Mouse (Mus musculus) midbrain, embryonic 15.5 days (tissue): Measurements from ENCODE around the gene Pdzd2. TPM values are rescaled to one million over a fixed set of nuclear protein-coding genes. Genes with fewer than 3 reads are reported as not detected.
A peak's percentile ranks its signal among the peaks of the same experiment; 100 is the strongest.

Experiments used
- ATAC-seq: fragments of 200-750 bp; cut with Nextera tagmentation; replicated peaks from 2 replicates; pipeline ENCODE4 v1.8.0; 2017; ENCODE audit warnings: moderate TSS enrichment
- H3K27ac ChIP-seq: fragments of 300-500 bp; sonication (generic); 2 replicates; pipeline ENCODE4 v1.5.1; 2015; ENCODE audit warnings: mild to moderate bottlenecking, inconsistent platforms
- H3K27me3 ChIP-seq: fragments of 300-500 bp; sonication (generic); replicated peaks from 2 replicates; pipeline ENCODE4 v1.6.1; 2015; ENCODE audit warnings: inconsistent platforms
- H3K36me3 ChIP-seq: fragments of 300-500 bp; sonication (generic); replicated peaks from 2 replicates; pipeline ENCODE4 v1.6.1; 2015; ENCODE audit warnings: inconsistent platforms
- H3K4me1 ChIP-seq: fragments of 300-500 bp; sonication (generic); 2 replicates; pipeline ENCODE4 v1.6.1; 2015; ENCODE audit warnings: inconsistent platforms
- H3K4me2 ChIP-seq: fragments of 300-500 bp; sonication (generic); 2 replicates; pipeline ENCODE4 v1.6.1; 2015; ENCODE audit warnings: inconsistent platforms, mild to moderate bottlenecking, moderate library complexity
- H3K4me3 ChIP-seq: fragments of 300-500 bp; sonication (generic); 2 replicates; pipeline ENCODE4 v1.5.1; 2015; ENCODE audit warnings: mild to moderate bottlenecking, inconsistent platforms
- H3K9ac ChIP-seq: fragments of 300-500 bp; sonication (generic); 2 replicates; pipeline ENCODE4 v1.6.1; 2015; ENCODE audit warnings: mild to moderate bottlenecking, inconsistent platforms
- H3K9me3 ChIP-seq: fragments of 300-500 bp; sonication (generic); 2 replicates; pipeline ENCODE4 v1.6.1; 2016; ENCODE audit warnings: inconsistent platforms
- WGBS: fragments of 180-500 bp; shearing (Covaris S2); methylation state at CpG from one replicate; pipeline ENCODE4 v1.1.7; 2015; ENCODE audit warnings: mixed read lengths; 5-methylcytosine and 5-hydroxymethylcytosine counted together
- polyA plus RNA-seq: library from polyadenylated mRNA; unstranded; fragments of >200 nt; fragmentation: Nextera tagmentation; extraction: Ambion mirVana; gene quantifications from 2 replicates; pipeline ENCODE4 v1.2.1, GENCODE M21; 2015

Pdzd2 gene
- polyA plus RNA-seq, 1 experiment from 2014 or later = 17.5 TPM

DNA sequence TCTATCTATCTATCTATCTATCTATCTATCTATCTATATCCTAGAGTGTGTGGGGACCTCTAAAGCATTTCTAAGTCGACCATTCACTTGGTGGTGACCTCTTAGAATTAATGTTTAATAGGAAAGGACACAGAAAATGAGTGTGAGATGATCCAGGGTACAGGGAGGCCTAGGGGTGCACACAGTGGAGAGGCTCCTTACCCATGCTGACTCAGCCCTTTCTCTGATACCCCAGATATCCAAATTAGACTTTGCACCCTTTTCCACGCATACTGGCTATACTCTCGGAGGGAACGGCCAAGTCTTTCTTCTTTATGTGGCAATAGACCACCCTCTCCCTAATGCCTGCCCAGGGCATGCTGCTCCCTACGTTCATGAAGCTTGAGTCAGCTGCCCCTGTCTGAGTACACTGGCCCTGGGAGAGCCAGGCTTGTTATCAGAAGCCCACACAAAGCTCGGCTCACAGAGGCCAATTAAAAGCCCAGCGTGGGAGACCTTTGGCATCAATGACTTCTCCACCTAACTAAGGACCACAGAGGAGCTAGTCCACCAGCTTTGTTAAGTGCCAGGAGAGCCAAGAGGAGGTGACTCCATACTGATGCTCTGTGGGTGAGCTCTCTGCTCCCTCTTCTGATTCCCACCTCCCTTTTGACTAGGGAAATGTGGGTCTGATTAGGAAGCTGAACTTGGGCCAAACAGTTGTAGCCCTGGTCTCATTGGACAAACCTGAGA, 126.6 kb downstream of the Pdzd2 start:
- Histone ChIP-seq H3K4me3 (no peak overlapping the region), H3K9ac (no peak overlapping the region), H3K4me1 (no peaks in the 10 kb centered on the region), H3K9me3 (no peaks in the 10 kb centered on the region), H3K36me3 (no peaks in the 10 kb centered on the region), H3K4me2 (no peak overlapping the region), H3K27ac (no peak overlapping the region), H3K27me3 (no peaks in the 10 kb centered on the region)
- WGBS = 68% methylated on average over 7 of the region's 7 CpGs
- ATAC-seq = no peak

DNA sequence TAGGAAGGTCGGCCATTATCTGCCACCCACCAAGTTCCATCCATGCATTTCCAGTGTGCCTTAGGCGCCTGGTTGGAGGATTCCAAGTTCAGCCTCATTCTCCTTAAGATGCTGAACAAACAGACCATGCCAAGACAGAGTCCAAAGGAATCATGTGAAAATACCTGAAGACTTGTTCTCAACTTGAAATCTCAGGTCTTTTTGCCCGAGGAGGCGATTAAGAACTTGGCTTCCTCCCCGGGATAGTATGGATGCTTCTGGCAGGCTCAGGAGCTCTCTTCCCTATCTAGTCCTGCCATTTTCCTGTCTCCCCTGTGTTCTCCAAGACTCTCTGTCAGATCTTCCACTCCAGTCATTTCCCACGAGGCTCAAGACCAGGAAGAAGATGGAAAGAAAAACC, 131.6 kb downstream of the Pdzd2 start:
- no peak for ATAC-seq
- Histone ChIP-seq H3K27ac (no peak overlapping the region), H3K9ac (no peak overlapping the region), H3K4me2 (no peak overlapping the region), H3K36me3 (no peaks in the 10 kb centered on the region), H3K4me1 (no peaks in the 10 kb centered on the region), H3K4me3 (no peak overlapping the region), H3K27me3 (no peaks in the 10 kb centered on the region), H3K9me3 (no peaks in the 10 kb centered on the region)
- 92% methylated on average over 6 of the region's 6 CpGs for WGBS

DNA sequence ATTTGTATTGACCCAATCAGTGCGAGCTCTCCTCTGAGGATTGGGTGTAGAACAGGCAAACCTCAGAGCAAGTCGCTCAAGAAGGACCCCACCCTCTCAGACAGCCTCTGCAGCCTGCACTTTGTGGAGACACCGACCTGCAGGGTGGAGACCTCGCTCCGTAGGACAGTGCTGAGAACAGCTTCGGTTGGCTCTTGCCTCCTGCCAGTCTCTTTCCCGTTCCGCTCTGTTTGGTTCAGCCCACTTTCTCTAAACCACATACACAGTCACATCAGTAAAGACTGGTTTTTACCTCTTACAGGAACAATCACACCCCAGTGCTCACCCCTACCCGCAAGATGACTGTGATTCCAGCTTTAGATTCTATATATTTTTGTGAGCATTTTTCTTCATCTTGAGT, 133.4 kb downstream of the Pdzd2 start:
- no peaks in the 10 kb centered on the region for H3K4me1 ChIP-seq
- WGBS = 77% methylated on average over 9 of the region's 9 CpGs
- no peaks in the 10 kb centered on the region for H3K9me3 ChIP-seq
- no peak overlapping the region for H3K9ac ChIP-seq
- H3K4me3 ChIP-seq = no peak overlapping the region
- no peak overlapping the region for H3K27ac ChIP-seq
- H3K27me3 ChIP-seq = no peaks in the 10 kb centered on the region
- no peak for ATAC-seq
- no peak overlapping the region for H3K4me2 ChIP-seq
- no peaks in the 10 kb centered on the region for H3K36me3 ChIP-seq

DNA sequence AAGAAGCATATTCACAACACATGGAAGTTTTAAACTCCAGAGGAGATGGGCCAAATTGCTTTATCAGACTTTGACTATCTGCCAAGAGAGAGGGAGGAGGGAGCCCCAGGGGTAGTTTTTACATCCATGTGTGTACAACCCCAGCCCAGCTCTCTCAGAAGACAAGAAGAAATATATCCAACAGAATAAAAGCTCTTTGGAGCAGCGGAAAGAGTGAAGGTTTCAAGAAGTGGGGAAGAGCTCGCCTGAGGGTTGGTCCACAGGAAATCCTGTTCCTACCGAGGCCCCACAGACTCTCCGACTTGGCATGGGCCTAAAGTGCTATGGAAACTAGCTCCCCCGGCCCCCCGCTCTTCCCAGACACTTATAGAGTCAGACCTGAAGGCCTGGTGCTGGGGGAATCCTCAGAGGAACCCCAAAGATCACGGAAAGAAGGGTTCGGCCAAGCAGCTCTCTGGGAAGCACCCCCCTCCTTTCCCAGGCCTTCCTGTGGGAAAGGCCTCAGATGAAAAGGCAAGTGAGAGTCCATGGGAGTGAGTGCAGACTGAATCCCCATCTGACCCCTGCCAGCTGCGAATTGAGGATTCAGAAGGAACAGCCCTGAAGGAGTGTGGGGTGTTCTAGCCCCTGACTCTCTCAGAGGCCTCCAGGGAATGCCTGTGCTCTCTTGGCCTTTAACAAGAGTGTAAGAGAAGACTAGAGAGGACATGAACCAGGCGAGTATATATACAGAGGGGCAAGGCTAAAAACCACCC, 134.3 kb downstream of the Pdzd2 start:
- H3K9me3 ChIP-seq = no peaks in the 10 kb centered on the region
- H3K4me2 ChIP-seq = no peak overlapping the region
- 81% methylated on average over 10 of the region's 10 CpGs for WGBS
- no peaks in the 10 kb centered on the region for H3K36me3 ChIP-seq
- no peaks in the 10 kb centered on the region for H3K4me1 ChIP-seq
- H3K9ac ChIP-seq = no peak overlapping the region
- no peaks in the 10 kb centered on the region for H3K27me3 ChIP-seq
- ATAC-seq = no peak
- H3K4me3 ChIP-seq = no peak overlapping the region
- no peak overlapping the region for H3K27ac ChIP-seq

DNA sequence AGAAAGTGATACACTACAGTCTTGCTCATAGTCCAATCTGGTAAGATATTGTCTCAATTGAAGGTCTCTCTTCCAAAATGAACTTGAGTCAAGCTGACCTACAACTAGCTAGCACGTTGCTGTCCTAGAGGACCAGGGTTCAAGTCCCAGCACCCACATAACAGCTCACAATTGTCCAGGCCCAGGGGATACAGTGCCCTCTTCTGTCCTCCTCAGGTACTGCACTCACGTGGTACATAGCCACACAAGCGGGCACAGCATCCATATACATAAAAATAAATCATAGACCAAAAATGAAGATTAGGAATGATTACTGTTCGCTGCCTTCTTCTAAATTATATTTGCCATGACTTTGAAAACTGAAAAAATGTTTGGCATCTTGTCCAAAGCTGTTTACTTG, 136.1 kb downstream of the Pdzd2 start:
- Histone ChIP-seq H3K9ac (no peak overlapping the region), H3K36me3 (no peaks in the 10 kb centered on the region), H3K27ac (no peak overlapping the region), H3K4me3 (no peak overlapping the region), H3K4me2 (no peak overlapping the region), H3K27me3 (no peaks in the 10 kb centered on the region), H3K4me1 (no peaks in the 10 kb centered on the region), H3K9me3 (no peaks in the 10 kb centered on the region)
- 95% methylated on average over 4 of the region's 4 CpGs for WGBS
- ATAC-seq = no peak

DNA sequence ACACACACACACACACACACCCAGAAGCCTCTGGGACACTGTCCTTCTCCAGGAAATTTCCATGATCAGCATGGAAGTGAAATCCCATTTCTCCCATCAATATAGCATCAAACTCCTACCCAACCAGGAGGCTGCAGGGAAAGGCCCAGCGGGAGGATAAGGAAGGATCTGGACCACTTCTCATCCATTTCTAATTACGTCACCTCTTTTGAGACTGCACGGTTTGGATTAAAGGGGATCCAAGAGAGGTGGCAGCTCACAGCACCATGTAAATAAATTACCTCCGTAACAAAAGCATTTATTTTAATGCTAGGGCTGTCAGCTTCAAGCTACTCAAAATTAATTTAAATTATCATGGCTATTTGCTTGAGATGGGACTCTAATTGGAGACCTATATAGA, 146.6 kb downstream of the Pdzd2 start:
- H3K9me3 ChIP-seq = no peaks in the 10 kb centered on the region
- H3K4me2 ChIP-seq = no peak overlapping the region
- peak; percentile 63 for ATAC-seq
- no peak overlapping the region for H3K9ac ChIP-seq
- no peak overlapping the region for H3K27ac ChIP-seq
- no peaks in the 10 kb centered on the region for H3K36me3 ChIP-seq
- no peaks in the 10 kb centered on the region for H3K4me1 ChIP-seq
- 40% methylated on average over 4 of the region's 4 CpGs for WGBS
- no peak overlapping the region for H3K4me3 ChIP-seq
- no peaks in the 10 kb centered on the region for H3K27me3 ChIP-seq

DNA sequence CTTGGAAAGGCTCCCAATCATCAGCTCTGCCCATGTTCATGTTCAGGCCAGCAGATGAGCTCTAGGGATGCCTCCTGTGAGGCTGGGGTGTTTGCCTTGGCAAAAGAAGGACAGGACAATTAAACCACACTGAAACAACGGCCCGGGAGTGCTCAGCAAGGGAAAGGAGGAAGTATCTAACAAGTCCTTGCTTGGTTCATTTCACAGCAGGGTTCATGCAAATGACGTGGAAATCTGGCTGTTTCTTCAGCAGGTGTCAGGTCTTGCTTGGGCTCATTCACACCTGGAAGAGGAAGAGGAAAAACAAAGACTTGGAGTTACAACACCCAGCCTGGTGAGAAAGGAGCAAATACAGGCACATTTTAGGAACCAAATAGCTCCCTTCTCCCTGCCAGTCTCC, 147.1 kb downstream of the Pdzd2 start:
- H3K36me3 ChIP-seq = no peaks in the 10 kb centered on the region
- no peak overlapping the region for H3K4me2 ChIP-seq
- H3K9me3 ChIP-seq = no peaks in the 10 kb centered on the region
- ATAC-seq = no peak
- H3K27ac ChIP-seq = no peak overlapping the region
- no peaks in the 10 kb centered on the region for H3K27me3 ChIP-seq
- no peak overlapping the region for H3K4me3 ChIP-seq
- no peak overlapping the region for H3K9ac ChIP-seq
- 55% methylated on average over 3 of the region's 3 CpGs for WGBS
- H3K4me1 ChIP-seq = no peaks in the 10 kb centered on the region

DNA sequence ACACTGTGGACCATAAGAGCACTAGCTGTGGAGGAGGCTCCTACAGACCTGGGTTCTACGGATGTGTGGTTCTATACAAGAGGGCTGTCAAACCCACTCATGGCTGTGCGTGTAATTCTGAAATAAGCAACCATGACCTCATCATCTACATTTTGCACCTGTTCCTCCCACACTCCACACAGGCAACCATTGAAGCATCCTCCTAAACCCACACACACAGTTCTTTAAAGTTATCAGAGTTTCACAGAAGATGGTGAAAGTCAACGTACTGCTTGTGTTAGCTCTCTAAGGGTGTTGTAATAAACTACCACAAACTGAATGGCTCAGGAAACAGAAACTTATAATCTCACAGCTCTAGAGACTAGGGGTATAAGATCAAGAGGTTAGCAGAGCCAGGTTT, 151.1 kb downstream of the Pdzd2 start:
- WGBS = 89% methylated on average over 3 of the region's 3 CpGs
- H3K9me3 ChIP-seq = no peaks in the 10 kb centered on the region
- no peak overlapping the region for H3K4me2 ChIP-seq
- H3K27ac ChIP-seq = no peak overlapping the region
- no peak overlapping the region for H3K4me3 ChIP-seq
- H3K9ac ChIP-seq = no peak overlapping the region
- H3K27me3 ChIP-seq = no peaks in the 10 kb centered on the region
- ATAC-seq = no peak
- no peaks in the 10 kb centered on the region for H3K36me3 ChIP-seq
- H3K4me1 ChIP-seq = no peaks in the 10 kb centered on the region

DNA sequence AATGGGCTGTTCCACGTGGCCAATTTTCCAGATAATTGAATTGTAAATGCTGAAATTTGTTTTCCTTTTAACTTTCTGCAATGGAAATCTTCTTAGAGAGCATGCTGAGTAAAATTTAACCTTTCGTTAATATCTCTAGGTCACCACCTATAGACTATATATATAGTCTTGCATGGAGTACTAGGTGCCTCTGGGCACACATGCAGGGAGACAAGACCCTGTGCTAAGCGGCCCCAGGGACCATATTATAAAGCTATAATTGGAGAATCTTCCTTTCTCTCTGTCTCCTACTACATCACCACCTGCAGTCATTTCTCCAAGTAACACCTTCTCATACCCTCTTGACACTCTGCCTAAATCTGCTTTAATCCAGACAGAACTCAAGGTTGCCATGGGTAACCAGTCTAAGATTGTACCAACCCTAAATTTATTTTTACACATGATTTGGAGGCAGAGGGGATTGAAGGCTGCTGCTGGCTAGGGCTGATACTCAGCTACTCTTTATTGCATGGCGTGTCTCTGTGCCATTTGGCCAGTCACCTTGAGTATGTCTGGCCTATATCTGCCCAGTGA, 152.8 kb downstream of the Pdzd2 start:
- ATAC-seq = peak; percentile 52
- Histone ChIP-seq H3K36me3 (no peaks in the 10 kb centered on the region), H3K27ac (no peak overlapping the region), H3K4me3 (no peak overlapping the region), H3K9me3 (no peaks in the 10 kb centered on the region), H3K9ac (no peak overlapping the region), H3K4me1 (no peaks in the 10 kb centered on the region), H3K4me2 (no peak overlapping the region), H3K27me3 (no peaks in the 10 kb centered on the region)
- WGBS = 67% methylated on average over 4 of the region's 4 CpGs

DNA sequence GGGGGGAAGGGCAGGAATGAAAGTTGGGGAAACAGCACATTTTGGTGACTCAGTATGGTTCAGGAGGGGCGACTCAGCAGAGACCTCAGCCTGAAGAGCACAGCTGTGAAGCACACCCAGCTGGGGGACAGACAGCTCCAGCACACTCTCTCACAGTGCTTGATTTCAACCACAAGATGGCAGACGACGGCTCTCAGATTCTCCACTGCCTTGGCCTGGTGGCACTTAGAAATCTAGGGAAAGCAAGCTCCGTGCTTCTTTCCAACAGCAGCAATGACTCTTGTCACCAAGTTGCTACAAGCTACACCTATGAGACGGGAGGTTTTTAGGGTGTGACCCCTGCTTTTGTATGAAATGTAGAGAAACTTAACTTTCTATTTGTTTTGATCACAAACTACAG, 153.6 kb downstream of the Pdzd2 start:
- no peaks in the 10 kb centered on the region for H3K27me3 ChIP-seq
- peak; percentile 93 for ATAC-seq
- H3K9me3 ChIP-seq = no peaks in the 10 kb centered on the region
- H3K4me2 ChIP-seq = no peak overlapping the region
- no peak overlapping the region for H3K27ac ChIP-seq
- WGBS = 7% methylated on average over 5 of the region's 5 CpGs
- H3K36me3 ChIP-seq = no peaks in the 10 kb centered on the region
- H3K4me1 ChIP-seq = no peaks in the 10 kb centered on the region
- no peak overlapping the region for H3K4me3 ChIP-seq
- H3K9ac ChIP-seq = no peak overlapping the region

DNA sequence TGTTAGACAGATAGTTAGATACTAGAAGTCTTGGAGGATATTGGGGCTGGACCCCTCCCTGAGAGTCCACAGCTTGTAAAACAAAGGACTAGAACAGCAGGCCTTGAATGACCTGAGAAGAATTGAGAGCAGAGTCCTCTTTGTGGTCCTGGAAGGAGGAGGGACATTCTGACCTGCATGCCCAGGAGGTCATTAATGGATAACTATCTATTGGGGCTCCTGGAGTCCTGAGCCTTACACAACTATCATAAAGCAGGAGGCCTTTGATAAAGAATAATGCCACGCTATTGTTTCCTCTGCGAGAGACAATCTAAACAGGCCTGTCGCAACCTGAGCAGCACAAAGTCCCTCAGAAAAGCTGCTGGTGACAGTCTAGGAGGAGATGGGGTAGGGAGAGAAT, 156.7 kb downstream of the Pdzd2 start:
- 83% methylated on average over 3 of the region's 3 CpGs for WGBS
- no peak for ATAC-seq
- no peak overlapping the region for H3K4me2 ChIP-seq
- no peaks in the 10 kb centered on the region for H3K4me1 ChIP-seq
- no peaks in the 10 kb centered on the region for H3K9me3 ChIP-seq
- H3K27me3 ChIP-seq = no peaks in the 10 kb centered on the region
- no peak overlapping the region for H3K9ac ChIP-seq
- no peaks in the 10 kb centered on the region for H3K36me3 ChIP-seq
- no peak overlapping the region for H3K4me3 ChIP-seq
- H3K27ac ChIP-seq = no peak overlapping the region

DNA sequence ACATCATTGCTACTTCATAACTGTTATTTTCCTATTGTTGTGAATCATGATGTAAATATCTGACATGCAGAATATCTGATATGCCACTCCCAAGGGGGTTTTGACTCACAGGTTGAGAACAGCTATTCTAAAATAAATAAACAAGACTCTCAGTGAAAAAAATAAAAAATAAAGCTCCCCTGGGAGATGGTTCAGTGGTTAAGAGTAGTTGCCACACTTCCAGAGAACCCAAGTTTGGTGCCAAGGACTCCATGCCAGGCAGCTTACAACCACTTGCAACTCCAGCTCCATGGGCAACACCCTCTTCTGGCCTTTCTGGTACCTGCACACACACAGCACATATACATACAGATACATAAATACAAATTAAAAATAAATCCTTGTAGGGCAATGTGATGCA, 157.3 kb downstream of the Pdzd2 start:
- Histone ChIP-seq H3K9ac (no peak overlapping the region), H3K4me1 (peaks cover 3% of the 10 kb centered on the region), H3K4me3 (no peak overlapping the region), H3K27ac (no peak overlapping the region), H3K27me3 (no peaks in the 10 kb centered on the region), H3K9me3 (no peaks in the 10 kb centered on the region), H3K4me2 (no peak overlapping the region), H3K36me3 (no peaks in the 10 kb centered on the region)
- no peak for ATAC-seq

DNA sequence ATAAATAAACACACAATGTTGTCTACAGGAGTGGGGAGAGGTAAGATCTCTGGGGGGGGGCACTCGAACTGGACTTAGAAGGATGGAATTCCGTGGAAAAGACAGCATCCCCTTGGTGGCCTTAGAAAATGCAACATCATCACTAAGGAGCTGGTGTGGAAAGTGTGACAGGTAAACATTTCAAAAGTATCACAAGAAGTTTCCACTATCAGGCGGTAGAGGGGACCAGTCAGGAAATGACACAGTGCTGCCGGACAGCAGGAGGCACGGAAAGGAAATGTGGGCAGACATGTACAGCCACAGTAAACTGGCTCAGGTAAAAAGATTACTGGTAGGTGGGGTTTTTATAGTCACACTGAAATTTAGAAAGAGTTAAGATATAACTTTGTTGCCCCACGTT, 160.5 kb downstream of the Pdzd2 start:
- Histone ChIP-seq H3K27ac (no peak overlapping the region), H3K4me2 (no peak overlapping the region), H3K36me3 (no peaks in the 10 kb centered on the region), H3K9ac (no peak overlapping the region), H3K4me3 (no peak overlapping the region), H3K27me3 (no peaks in the 10 kb centered on the region), H3K9me3 (no peaks in the 10 kb centered on the region), H3K4me1 (peaks cover 9% of the 10 kb centered on the region)
- WGBS = 89% methylated on average over 6 of the region's 6 CpGs
- ATAC-seq = no peak
